Mouse (Mus musculus): Measurements from ENCODE around the gene Gm2030. TPM values are rescaled to one million over a fixed set of nuclear protein-coding genes. Genes with fewer than 3 reads are reported as not detected.
"Not testable (repeated sequence)": the region's sequence is repeated elsewhere in the genome, so short reads cannot be mapped to it uniquely, and the experiment has no call there.

The Gm2030 gene
- polyA plus RNA-seq (2012; rRNA removed): not detected in 2 replicates

GRCm38 (mm10) chrX:26309944-26310343 lies at the start of gene Gm2030:
Gene Gm2030 (minus strand): TSS chrX:26310044.
- not testable (repeated sequence) for DNase-seq; H3K4me1 ChIP-seq (ENCODE audit: control insufficient read depth, insufficient read depth, low read length); H3K4me3 ChIP-seq (replicated peaks; ENCODE audit: extremely low read depth, low read depth, low read length)
- 68% methylated on average over 4 of the region's 4 CpGs for WGBS

Other genes with a start within 250 kb of the Gm2030 start
- gene Gm2012, start 78.7 kb downstream of the Gm2030 start, polyA plus RNA-seq (2012; rRNA removed): not detected in 2 replicates
- gene Slx, start 235.5 kb upstream of the Gm2030 start, polyA plus RNA-seq (2012; rRNA removed): not detected in 2 replicates

Data from lung, adult 2 months (tissue).